Mouse (Mus musculus) liver, embryonic 11.5 days (tissue): ENCODE data around the gene P4ha3. TPM values are rescaled to one million over a fixed set of nuclear protein-coding genes. Genes with fewer than 3 reads are reported as not detected.

Experiments
- ATAC-seq: fragments of 200-750 bp; cut with Nextera tagmentation; replicated peaks from 2 replicates; pipeline ENCODE4 v1.8.0; 2017; ENCODE audit warnings: moderate number of reproducible peaks, mild to moderate bottlenecking, moderate TSS enrichment, moderate library complexity; ENCODE audit not compliant: low FRiP score
- DNase-seq: peaks from one replicate; pipeline ENCODE4 v3.0.0-alpha.2; 2017; ENCODE audit warnings: low spot score
- H3K27ac ChIP-seq: fragments of 300-500 bp; sonication (generic); 2 replicates; pipeline ENCODE4 v1.5.1; 2014; ENCODE audit warnings: mild to moderate bottlenecking, low read depth, low read length, control low read depth
- H3K27me3 ChIP-seq: fragments of 300-500 bp; sonication (generic); replicated peaks from 2 replicates; pipeline ENCODE4 v1.6.1; 2014; ENCODE audit warnings: low read length, mixed read lengths; ENCODE audit not compliant: control insufficient read depth, insufficient read depth
- H3K36me3 ChIP-seq: fragments of 300-500 bp; sonication (generic); 2 replicates; pipeline ENCODE4 v1.6.1; 2014; ENCODE audit warnings: mild to moderate bottlenecking, low read length, moderate library complexity, mixed read lengths; ENCODE audit not compliant: control insufficient read depth, insufficient read depth
- H3K4me1 ChIP-seq: fragments of 300-500 bp; sonication (generic); replicated peaks from 2 replicates; pipeline ENCODE4 v1.6.1; 2014; ENCODE audit warnings: low read length, mixed read lengths; ENCODE audit not compliant: control insufficient read depth, insufficient read depth
- H3K4me2 ChIP-seq: fragments of 300-500 bp; sonication (generic); 2 replicates; pipeline ENCODE4 v1.6.1; 2014; ENCODE audit warnings: mild to moderate bottlenecking, control low read depth, moderate library complexity
- H3K4me3 ChIP-seq: fragments of 300-500 bp; sonication (generic); 2 replicates; pipeline ENCODE4 v1.5.1; 2014; ENCODE audit warnings: low read depth, low read length, control low read depth
- H3K9ac ChIP-seq: fragments of 300-500 bp; sonication (generic); 2 replicates; pipeline ENCODE4 v1.6.1; 2014; ENCODE audit warnings: low read depth, low read length, control low read depth
- H3K9me3 ChIP-seq: fragments of 300-500 bp; sonication (generic); 2 replicates; pipeline ENCODE4 v1.6.1; 2016; ENCODE audit warnings: low read length, inconsistent platforms, mixed read lengths; ENCODE audit not compliant: control insufficient read depth
- WGBS: fragments of 180-500 bp; shearing (Covaris S2); extraction: QIAGEN DNeasy Blood & Tissue Kit; methylation state at CpG from one replicate; pipeline ENCODE4 v1.1.7; 2014; 5-methylcytosine and 5-hydroxymethylcytosine counted together
- polyA plus RNA-seq: library from polyadenylated mRNA; unstranded; fragments of >200 nt; fragmentation: Nextera tagmentation; extraction: Ambion mirVana; gene quantifications from 2 replicates; pipeline ENCODE4 v1.2.1, GENCODE M21; 2014

The P4ha3 gene
- polyA plus RNA-seq, 1 experiment from 2014 or later: 7.1 TPM

- Histone ChIP-seq H3K36me3 (no peaks in the 10 kb centered on the region), H3K4me1 (no peaks in the 10 kb centered on the region), H3K4me2 (no peak overlapping the region), H3K4me3 (no peak overlapping the region), H3K27me3 (no peaks in the 10 kb centered on the region; the same call in 1 of the 2 replicates), H3K9ac (no peak overlapping the region), H3K9me3 (no peaks in the 10 kb centered on the region; the same call in 1 of the 2 replicates), H3K27ac (no peak overlapping the region; the same call in 1 of the 2 replicates)
- ATAC-seq (no peak), DNase-seq (no peak)
- WGBS: 89% methylated on average over 2 of the region's 2 CpGs
These were observed 10.4 kb downstream of the P4ha3 start for GRCm38 (mm10) chr7:100295745-100296144.

GRCm38 (mm10) chr7:100296699-100297098, 11.4 kb downstream of the P4ha3 start:
- H3K36me3 ChIP-seq: no peaks in the 10 kb centered on the region

GRCm38 (mm10) chr7:100298861-100299510, 13.7 kb downstream of the P4ha3 start:
- no peaks in the 10 kb centered on the region for H3K9me3 ChIP-seq
- DNase-seq (no peak), ATAC-seq (no peak)
- WGBS: 71% methylated on average over 14 of the region's 14 CpGs
- no peak overlapping the region for H3K4me2 ChIP-seq
- H3K27ac ChIP-seq: no peak overlapping the region
- peaks cover 3% of the 10 kb centered on the region; the same call in 1 of the 2 replicates for H3K4me1 ChIP-seq
- H3K4me3 ChIP-seq: no peak overlapping the region
- H3K27me3 ChIP-seq: no peaks in the 10 kb centered on the region
- H3K9ac ChIP-seq: no peak overlapping the region
- no peaks in the 10 kb centered on the region for H3K36me3 ChIP-seq

More at GRCm38 (mm10) chr7:100296699-100297098, 11.4 kb downstream of the P4ha3 start:
- H3K9ac ChIP-seq: no peak overlapping the region
- H3K27me3 ChIP-seq: no peaks in the 10 kb centered on the region; the same call in 1 of the 2 replicates
- ATAC-seq (no peak), DNase-seq (no peak)
- no peak overlapping the region for H3K27ac ChIP-seq
- H3K4me3 ChIP-seq: no peak overlapping the region
- WGBS: 76% methylated on average over 6 of the region's 6 CpGs
- no peak overlapping the region for H3K4me2 ChIP-seq
- peaks cover 3% of the 10 kb centered on the region; the same call in 1 of the 2 replicates for H3K4me1 ChIP-seq
- H3K9me3 ChIP-seq: no peaks in the 10 kb centered on the region

- Histone ChIP-seq H3K4me2 (no peak overlapping the region), H3K4me3 (no peak overlapping the region), H3K4me1 (peaks cover 3% of the 10 kb centered on the region; the same call in 1 of the 2 replicates), H3K27ac (no peak overlapping the region), H3K9ac (no peak overlapping the region), H3K36me3 (no peaks in the 10 kb centered on the region), H3K9me3 (no peaks in the 10 kb centered on the region), H3K27me3 (no peaks in the 10 kb centered on the region)
- 61% methylated on average over 3 of the region's 3 CpGs for WGBS
- ATAC-seq: no peak
- no peak for DNase-seq
These were observed 16.1 kb downstream of the P4ha3 start for GRCm38 (mm10) chr7:100301390-100301789.

- H3K4me3 ChIP-seq: no peak overlapping the region
- DNase-seq (no peak), ATAC-seq (no peak)
- no peaks in the 10 kb centered on the region for H3K27me3 ChIP-seq
- H3K27ac ChIP-seq: no peak overlapping the region
- H3K4me1 ChIP-seq: peaks cover 3% of the 10 kb centered on the region; the same call in 1 of the 2 replicates
- no peaks in the 10 kb centered on the region for H3K9me3 ChIP-seq
- no peak overlapping the region for H3K9ac ChIP-seq
- no peak overlapping the region for H3K4me2 ChIP-seq
- no peaks in the 10 kb centered on the region for H3K36me3 ChIP-seq
- WGBS: 50% methylated on average over 4 of the region's 4 CpGs
These were observed 17.0 kb downstream of the P4ha3 start for GRCm38 (mm10) chr7:100302316-100302715.

GRCm38 (mm10) chr7:100305894-100306293, 20.6 kb downstream of the P4ha3 start:
- H3K9ac ChIP-seq: no peak overlapping the region
- DNase-seq: no peak

GRCm38 (mm10) chr7:100307872-100308653, 22.7 kb downstream of the P4ha3 start:
- Histone ChIP-seq H3K9ac (no peak overlapping the region), H3K4me3 (no peak overlapping the region), H3K36me3 (no peaks in the 10 kb centered on the region), H3K4me1 (peaks cover 16% of the 10 kb centered on the region), H3K27me3 (no peaks in the 10 kb centered on the region), H3K9me3 (no peaks in the 10 kb centered on the region), H3K27ac (no peak overlapping the region), H3K4me2 (no peak overlapping the region)
- 78% methylated on average over 6 of the region's 6 CpGs for WGBS
- ATAC-seq (no peak), DNase-seq (no peak)

More at GRCm38 (mm10) chr7:100305894-100306293, 20.6 kb downstream of the P4ha3 start:
- Histone ChIP-seq H3K36me3 (no peaks in the 10 kb centered on the region), H3K4me1 (peaks cover 14% of the 10 kb centered on the region), H3K9me3 (no peaks in the 10 kb centered on the region), H3K4me2 (no peak overlapping the region), H3K27me3 (no peaks in the 10 kb centered on the region), H3K4me3 (no peak overlapping the region), H3K27ac (no peak overlapping the region)
- ATAC-seq: no peak
- WGBS: 84% methylated on average over 9 of the region's 9 CpGs

- Histone ChIP-seq H3K9me3 (no peaks in the 10 kb centered on the region), H3K4me2 (no peak overlapping the region), H3K4me3 (no peak overlapping the region), H3K27ac (no peak overlapping the region), H3K27me3 (no peaks in the 10 kb centered on the region), H3K4me1 (peaks cover 17% of the 10 kb centered on the region), H3K9ac (no peak overlapping the region), H3K36me3 (no peaks in the 10 kb centered on the region)
- no peak for DNase-seq
- no peak for ATAC-seq
- WGBS: 61% methylated on average over 1 of the region's 1 CpGs
These were observed 23.9 kb downstream of the P4ha3 start for GRCm38 (mm10) chr7:100309216-100309615.
